Mouse (Mus musculus) intestine, embryonic 14.5 days (tissue): ENCODE data around the gene Doc2a. TPM values are rescaled to one million over a fixed set of nuclear protein-coding genes. Genes with fewer than 3 reads are reported as not detected.

Source experiments
- ATAC-seq: fragments of 200-750 bp; cut with Nextera tagmentation; replicated peaks from 2 replicates; pipeline ENCODE4 v1.8.0; 2017; ENCODE audit warnings: low read depth, moderate number of reproducible peaks, moderate TSS enrichment, moderate library complexity; ENCODE audit not compliant: low FRiP score, low TSS enrichment
- DNase-seq: peaks from one replicate; pipeline ENCODE4 v3.0.0-alpha.2; 2018; ENCODE audit warnings: low spot score
- H3K27ac ChIP-seq: fragments of 300-500 bp; sonication (generic); 2 replicates; pipeline ENCODE4 v1.5.1; 2014; ENCODE audit warnings: low read depth, mild to moderate bottlenecking, control low read depth
- H3K27me3 ChIP-seq: fragments of 300-500 bp; sonication (generic); replicated peaks from 2 replicates; pipeline ENCODE4 v1.6.1; 2014; ENCODE audit warnings: low read length, control low read depth; ENCODE audit not compliant: control insufficient read depth, insufficient read depth
- H3K36me3 ChIP-seq: fragments of 300-500 bp; sonication (generic); 2 replicates; pipeline ENCODE4 v1.6.1; 2014; ENCODE audit warnings: low read length, control low read depth; ENCODE audit not compliant: control insufficient read depth, insufficient read depth
- H3K4me1 ChIP-seq: fragments of 300-500 bp; sonication (generic); replicated peaks from 2 replicates; pipeline ENCODE4 v1.6.1; 2014; ENCODE audit warnings: low read length, control low read depth, mixed read lengths; ENCODE audit not compliant: control insufficient read depth, insufficient read depth
- H3K4me2 ChIP-seq: fragments of 300-500 bp; sonication (generic); 2 replicates; pipeline ENCODE4 v1.6.1; 2014; ENCODE audit warnings: low read length
- H3K4me3 ChIP-seq: fragments of 300-500 bp; sonication (generic); 2 replicates; pipeline ENCODE4 v1.5.1; 2014; ENCODE audit warnings: low read depth, low read length, control low read depth, mixed read lengths
- H3K9ac ChIP-seq: fragments of 300-500 bp; sonication (generic); 2 replicates; pipeline ENCODE4 v1.6.1; 2014; ENCODE audit warnings: mild to moderate bottlenecking, low read length
- H3K9me3 ChIP-seq: fragments of 300-500 bp; sonication (generic); 2 replicates; pipeline ENCODE4 v1.6.1; 2016; ENCODE audit warnings: low read length, control low read depth; ENCODE audit not compliant: control insufficient read depth
- WGBS: fragments of 180-500 bp; shearing (Covaris S2); extraction: QIAGEN DNeasy Blood & Tissue Kit; methylation state at CpG from one replicate; pipeline ENCODE4 v1.1.7; 2014; 5-methylcytosine and 5-hydroxymethylcytosine counted together
- polyA plus RNA-seq: library from polyadenylated mRNA; unstranded; fragments of >200 nt; fragmentation: Nextera tagmentation; extraction: Ambion mirVana; gene quantifications from 2 replicates; pipeline ENCODE4 v1.2.1, GENCODE M21; 2014

Doc2a gene
- polyA plus RNA-seq, 1 experiment from 2014 or later: 1.2 TPM

DNA sequence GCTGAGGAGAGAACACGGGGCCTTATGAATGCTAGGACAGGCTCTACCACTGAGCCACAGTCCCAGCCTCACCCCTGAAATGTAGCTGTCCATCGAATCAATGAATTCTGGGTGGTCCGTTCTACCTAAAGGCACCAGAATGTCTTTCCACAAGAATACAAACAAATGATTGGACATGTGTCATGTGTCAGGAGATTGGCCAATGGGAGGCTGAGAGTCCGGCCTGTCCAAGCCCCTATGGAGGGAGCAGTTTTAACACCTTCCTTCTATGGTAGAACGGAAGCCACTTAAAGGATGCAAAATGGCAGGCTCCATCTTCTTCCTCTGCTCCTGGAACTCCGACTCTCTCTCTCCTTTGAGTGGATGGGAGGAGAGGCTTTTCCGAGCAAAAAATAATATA is 29.6 kb upstream of the Doc2a start:
- Histone ChIP-seq H3K9me3 (no peaks in the 10 kb centered on the region), H3K27ac (no peak overlapping the region), H3K27me3 (peaks cover 3% of the 10 kb centered on the region; the same call in 1 of the 2 replicates), H3K36me3 (no peaks in the 10 kb centered on the region), H3K9ac (no peak overlapping the region), H3K4me1 (no peaks in the 10 kb centered on the region), H3K4me3 (no peak overlapping the region), H3K4me2 (no peak overlapping the region)
- ATAC-seq (no peak), DNase-seq (no peak)
- 85% methylated on average over 7 of the region's 7 CpGs for WGBS

GRCm38 (mm10) chr7:126818818-126819217 is 28.4 kb upstream of the Doc2a start:
- H3K9ac ChIP-seq: no peak overlapping the region
- no peak for ATAC-seq

GRCm38 (mm10) chr7:126821835-126822511 is 25.2 kb upstream of the Doc2a start:
- peaks cover 26% of the 10 kb centered on the region for H3K27me3 ChIP-seq
- ATAC-seq: peak; percentile 51
- DNase-seq: peak; percentile 92
- H3K4me3 ChIP-seq: no peak overlapping the region
- no peaks in the 10 kb centered on the region for H3K4me1 ChIP-seq
- H3K4me2 ChIP-seq: no peak overlapping the region
- no peak overlapping the region for H3K27ac ChIP-seq
- no peak overlapping the region for H3K9ac ChIP-seq
- no peaks in the 10 kb centered on the region for H3K9me3 ChIP-seq
- no peaks in the 10 kb centered on the region for H3K36me3 ChIP-seq
- WGBS: 22% methylated on average over 7 of the region's 7 CpGs

More at GRCm38 (mm10) chr7:126818818-126819217, 28.4 kb upstream of the Doc2a start:
- Histone ChIP-seq H3K4me1 (no peaks in the 10 kb centered on the region), H3K36me3 (no peaks in the 10 kb centered on the region), H3K4me2 (no peak overlapping the region), H3K4me3 (no peak overlapping the region), H3K27ac (no peak overlapping the region), H3K27me3 (peaks cover 15% of the 10 kb centered on the region), H3K9me3 (no peaks in the 10 kb centered on the region)
- 19% methylated on average over 1 of the region's 1 CpGs for WGBS
- DNase-seq: no peak

- WGBS: 9% methylated on average over 9 of the region's 9 CpGs
- no peak overlapping the region for H3K27ac ChIP-seq
These were observed 24.5 kb upstream of the Doc2a start for GRCm38 (mm10) chr7:126822741-126823140.

GRCm38 (mm10) chr7:126823202-126823711 is 24.0 kb upstream of the Doc2a start:
- no peak for ATAC-seq
- 2% methylated on average over 17 of the region's 19 CpGs for WGBS
- H3K4me2 ChIP-seq: peak overlapping the region; percentile 43
- H3K9ac ChIP-seq: no peak overlapping the region
- H3K27ac ChIP-seq: no peak overlapping the region
- H3K36me3 ChIP-seq: no peaks in the 10 kb centered on the region
- peaks cover 26% of the 10 kb centered on the region for H3K27me3 ChIP-seq
- H3K4me3 ChIP-seq: peak overlapping the region; percentile 22
- DNase-seq: no peak
- no peaks in the 10 kb centered on the region for H3K4me1 ChIP-seq
- H3K9me3 ChIP-seq: no peaks in the 10 kb centered on the region

More at GRCm38 (mm10) chr7:126822741-126823140, 24.5 kb upstream of the Doc2a start:
- Histone ChIP-seq H3K9me3 (no peaks in the 10 kb centered on the region), H3K27me3 (peaks cover 26% of the 10 kb centered on the region), H3K4me1 (no peaks in the 10 kb centered on the region), H3K4me3 (peak overlapping the region; percentile 22; the same call in 1 of the 2 replicates), H3K9ac (no peak overlapping the region), H3K36me3 (no peaks in the 10 kb centered on the region), H3K4me2 (peak overlapping the region; percentile 43; the same call in 1 of the 2 replicates)
- ATAC-seq: no peak
- DNase-seq: no peak

- Histone ChIP-seq H3K27ac (no peak overlapping the region), H3K4me1 (no peaks in the 10 kb centered on the region), H3K36me3 (no peaks in the 10 kb centered on the region), H3K4me2 (no peak overlapping the region), H3K4me3 (no peak overlapping the region), H3K9me3 (no peaks in the 10 kb centered on the region), H3K9ac (no peak overlapping the region), H3K27me3 (peaks cover 26% of the 10 kb centered on the region)
- ATAC-seq: no peak
- DNase-seq: no peak
- WGBS: 11% methylated on average over 10 of the region's 10 CpGs
These were observed 23.3 kb upstream of the Doc2a start for GRCm38 (mm10) chr7:126823940-126824339.

DNA sequence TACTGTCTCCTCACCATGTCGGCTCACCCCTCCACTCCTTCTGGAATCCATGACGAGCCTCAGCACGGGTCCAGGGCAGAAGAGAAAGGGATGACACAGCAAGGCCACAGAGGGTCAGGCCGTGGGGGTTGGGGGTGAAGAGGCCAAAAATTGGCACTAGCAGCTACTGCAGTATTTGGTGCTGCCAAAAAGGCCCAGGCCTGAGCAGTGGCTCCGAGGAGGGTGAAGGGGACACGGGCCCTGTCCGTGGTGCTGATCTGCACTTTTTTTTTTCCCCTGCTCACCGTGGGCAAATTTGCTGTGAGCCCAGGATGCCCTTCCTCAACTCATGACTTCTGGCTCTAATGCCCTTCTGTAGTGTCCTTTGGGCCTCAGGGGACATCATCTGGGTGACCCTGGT is 21.8 kb upstream of the Doc2a start:
- H3K27me3 ChIP-seq: peaks cover 26% of the 10 kb centered on the region
- H3K9ac ChIP-seq: no peak overlapping the region
- H3K27ac ChIP-seq: no peak overlapping the region
- H3K36me3 ChIP-seq: no peaks in the 10 kb centered on the region
- ATAC-seq (no peak), DNase-seq (peak; percentile 83)
- 18% methylated on average over 8 of the region's 8 CpGs for WGBS
- H3K9me3 ChIP-seq: no peaks in the 10 kb centered on the region
- no peak overlapping the region for H3K4me3 ChIP-seq
- H3K4me2 ChIP-seq: no peak overlapping the region
- H3K4me1 ChIP-seq: no peaks in the 10 kb centered on the region

DNA sequence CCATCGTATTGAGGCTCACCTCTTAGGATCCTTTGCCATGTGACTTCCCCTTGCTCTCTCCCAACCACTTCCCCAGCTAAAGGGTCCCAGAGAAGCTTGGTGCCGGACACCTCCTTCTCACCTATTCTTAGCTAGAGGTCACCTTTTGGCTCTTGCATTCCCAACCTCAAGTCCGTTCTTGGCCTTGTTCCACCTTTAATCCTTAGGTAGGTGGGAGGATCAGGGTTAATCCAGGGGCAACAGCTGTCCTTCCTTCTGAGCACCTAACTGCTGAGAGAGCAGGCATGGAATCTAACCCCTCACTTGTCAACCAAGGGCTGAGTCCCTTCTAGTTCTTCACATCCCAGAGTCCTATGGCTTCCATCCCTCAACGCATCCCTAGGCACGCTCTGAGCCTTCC is 21.3 kb upstream of the Doc2a start:
- H3K27me3 ChIP-seq: peaks cover 26% of the 10 kb centered on the region
- no peak for ATAC-seq
- H3K9me3 ChIP-seq: no peaks in the 10 kb centered on the region

DNA sequence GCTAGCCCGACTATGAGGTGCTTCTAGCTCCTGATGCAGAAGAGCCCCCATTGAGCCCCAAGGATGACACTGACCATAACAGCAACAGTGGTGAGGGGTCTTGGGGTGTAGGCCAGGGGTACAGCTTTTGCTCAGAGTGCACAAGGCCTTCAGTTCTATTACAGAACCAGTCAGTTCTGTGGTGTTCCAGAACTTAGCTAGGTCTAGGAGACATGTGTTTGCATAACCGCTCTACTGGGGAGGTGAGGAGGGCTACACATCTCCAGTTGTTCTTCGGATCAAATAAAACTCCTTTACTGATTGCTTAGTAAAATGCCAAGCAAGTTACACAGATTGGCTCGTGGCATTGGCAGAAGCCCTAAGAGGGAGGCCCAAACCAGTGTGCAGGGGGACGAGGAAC is 15.7 kb upstream of the Doc2a start, which contains the start of gene 4930451I11Rik:
Gene 4930451I11Rik (minus strand): TSS at position 101 of the 400 bp plus-strand sequence.
- peak within 1 kb of the TSS; percentile 51 for H3K4me2 ChIP-seq
- no peaks in the 10 kb centered on the region for H3K27me3 ChIP-seq
- ATAC-seq: no peak
- no peak for DNase-seq
- no peaks in the 10 kb centered on the region for H3K4me1 ChIP-seq
- H3K9me3 ChIP-seq: no peaks in the 10 kb centered on the region
- no peak within 1 kb of the TSS for H3K9ac ChIP-seq
- WGBS: 58% methylated on average over 5 of the region's 5 CpGs
- H3K27ac ChIP-seq: no peak within 1 kb of the TSS
- no peaks in the 10 kb centered on the region for H3K36me3 ChIP-seq
- peak within 1 kb of the TSS; percentile 14; the same call in 1 of the 2 replicates for H3K4me3 ChIP-seq

More for the DNA sequence above, 21.3 kb upstream of the Doc2a start:
- no peaks in the 10 kb centered on the region for H3K36me3 ChIP-seq
- H3K4me1 ChIP-seq: no peaks in the 10 kb centered on the region
- H3K27ac ChIP-seq: no peak overlapping the region
- no peak overlapping the region for H3K4me3 ChIP-seq
- WGBS: 69% methylated on average over 5 of the region's 5 CpGs
- no peak overlapping the region for H3K9ac ChIP-seq
- H3K4me2 ChIP-seq: no peak overlapping the region
- no peak for DNase-seq
